Mouse (Mus musculus) thymus, postnatal 36 days (tissue): ENCODE measurements around the gene A2m.

Source experiments
- DNase-seq, 2 experiments: peaks; one replicate each; pipeline ENCODE4 v3.0.0; 2022; ENCODE audit warnings: mixed read lengths in 2 of 2

Gene A2m

GRCm38 (mm10) chr6:121635076-121635475 lies at the start of gene A2m:
TSS of gene A2m (plus strand) at chr6:121635376.
- no peak for DNase-seq

- no peak for DNase-seq
Measured at GRCm38 (mm10) chr6:121590131-121590530, 45.0 kb upstream of the A2m start.

- no peak for DNase-seq
Measured at GRCm38 (mm10) chr6:121600927-121601326, 34.2 kb upstream of the A2m start.

GRCm38 (mm10) chr6:121607861-121608260 lies 27.3 kb upstream of the A2m start:
- no peak for DNase-seq

GRCm38 (mm10) chr6:121611796-121612195 lies 23.4 kb upstream of the A2m start:
- DNase-seq = no peak

GRCm38 (mm10) chr6:121617476-121617875 lies 17.7 kb upstream of the A2m start:
- no peak for DNase-seq

GRCm38 (mm10) chr6:121622525-121622924 lies 12.7 kb upstream of the A2m start:
- no peak for DNase-seq

- no peak for DNase-seq
Measured at GRCm38 (mm10) chr6:121634520-121634919, 656 bp upstream of the A2m start.

GRCm38 (mm10) chr6:121635878-121636371 lies 749 bp downstream of the A2m start:
- DNase-seq = no peak

GRCm38 (mm10) chr6:121648499-121648898 lies 13.3 kb downstream of the A2m start:
- no peak for DNase-seq
